Mouse (Mus musculus) heart, embryonic 14.5 days (tissue): ENCODE measurements around the gene Chpf2. TPM values are rescaled to one million over a fixed set of nuclear protein-coding genes. Genes with fewer than 3 reads are reported as not detected.

Experiments
- ATAC-seq: fragments of 200-750 bp; cut with Nextera tagmentation; 2 replicates; pipeline ENCODE4 v1.8.0; 2017; ENCODE audit warnings: low read depth, moderate TSS enrichment; ENCODE audit not compliant: insufficient number of reproducible peaks, insufficient read depth, low FRiP score
- H3K27ac ChIP-seq, 2 experiments: fragments of 200-500 bp in 1 of 2; fragments of 300-500 bp in 1 of 2; sonication (generic) in 1 of 2; replicated peaks in 1 of 2; 2 replicates each; pipeline ENCODE4 v1.5.1; 2012 to 2014; ENCODE audit warnings: low read depth in 2 of 2, low read length in 2 of 2, control low read depth in 1 of 2, mild to moderate bottlenecking in 1 of 2, mixed read lengths in 1 of 2; ENCODE audit not compliant: control insufficient read depth in 1 of 2, insufficient read depth in 1 of 2
- H3K27me3 ChIP-seq: fragments of 300-500 bp; sonication (generic); 2 replicates; pipeline ENCODE4 v1.6.1; 2014; ENCODE audit warnings: mild to moderate bottlenecking, low read length, control low read depth; ENCODE audit not compliant: control insufficient read depth, insufficient read depth
- H3K36me3 ChIP-seq: fragments of 300-500 bp; sonication (generic); 2 replicates; pipeline ENCODE4 v1.6.1; 2014; ENCODE audit warnings: mild to moderate bottlenecking, control low read depth, low read length, mixed read lengths; ENCODE audit not compliant: control insufficient read depth, insufficient read depth
- H3K4me1 ChIP-seq, 2 experiments: fragments of 200-500 bp in 1 of 2; fragments of 300-500 bp in 1 of 2; sonication (generic) in 1 of 2; 2 replicates each; pipeline ENCODE4 v1.6.1; 2012 to 2014; ENCODE audit warnings: low read length in 2 of 2, control low read depth in 1 of 2, mixed read lengths in 1 of 2; ENCODE audit not compliant: control insufficient read depth in 2 of 2, insufficient read depth in 2 of 2
- H3K4me2 ChIP-seq: fragments of 300-500 bp; sonication (generic); 2 replicates; pipeline ENCODE4 v1.6.1; 2014; ENCODE audit warnings: mild to moderate bottlenecking, low read length
- H3K4me3 ChIP-seq, 2 experiments: fragments of 200-500 bp in 1 of 2; fragments of 300-500 bp in 1 of 2; sonication (generic) in 1 of 2; 2 replicates each; pipeline ENCODE4 v1.5.1; 2012 to 2014; ENCODE audit warnings: low read length in 2 of 2, mild to moderate bottlenecking in 2 of 2, control low read depth in 1 of 2, low read depth in 1 of 2, moderate library complexity in 1 of 2; ENCODE audit not compliant: control insufficient read depth in 1 of 2, insufficient read depth in 1 of 2
- H3K9ac ChIP-seq: fragments of 300-500 bp; sonication (generic); 2 replicates; pipeline ENCODE4 v1.6.1; 2014; ENCODE audit warnings: mild to moderate bottlenecking, low read length
- H3K9me3 ChIP-seq: fragments of 300-500 bp; sonication (generic); 2 replicates; pipeline ENCODE4 v1.6.1; 2016; ENCODE audit warnings: low read length, control low read depth; ENCODE audit not compliant: control insufficient read depth
- WGBS: fragments of 180-500 bp; shearing (Covaris S2); extraction: QIAGEN DNeasy Blood & Tissue Kit; methylation state at CpG from one replicate; pipeline ENCODE4 v1.1.7; 2014; 5-methylcytosine and 5-hydroxymethylcytosine counted together
- microRNA counts: library from miRNA; unstranded; fragments of <30 nt; microRNA quantifications from one replicate; lab custom pipeline; 2016
- microRNA-seq: library from miRNA; unstranded; fragments of <30 nt; microRNA quantifications from one replicate; pipeline ENCODE4, GENCODE M21; 2016
- polyA plus RNA-seq: library from polyadenylated mRNA; unstranded; fragments of >200 nt; fragmentation: Nextera tagmentation; extraction: Ambion mirVana; gene quantifications from 2 replicates; pipeline ENCODE4 v1.2.1, GENCODE M21; 2014

Gene Chpf2
- polyA plus RNA-seq, 1 experiment from 2014 or later, result 8.6 TPM

DNA sequence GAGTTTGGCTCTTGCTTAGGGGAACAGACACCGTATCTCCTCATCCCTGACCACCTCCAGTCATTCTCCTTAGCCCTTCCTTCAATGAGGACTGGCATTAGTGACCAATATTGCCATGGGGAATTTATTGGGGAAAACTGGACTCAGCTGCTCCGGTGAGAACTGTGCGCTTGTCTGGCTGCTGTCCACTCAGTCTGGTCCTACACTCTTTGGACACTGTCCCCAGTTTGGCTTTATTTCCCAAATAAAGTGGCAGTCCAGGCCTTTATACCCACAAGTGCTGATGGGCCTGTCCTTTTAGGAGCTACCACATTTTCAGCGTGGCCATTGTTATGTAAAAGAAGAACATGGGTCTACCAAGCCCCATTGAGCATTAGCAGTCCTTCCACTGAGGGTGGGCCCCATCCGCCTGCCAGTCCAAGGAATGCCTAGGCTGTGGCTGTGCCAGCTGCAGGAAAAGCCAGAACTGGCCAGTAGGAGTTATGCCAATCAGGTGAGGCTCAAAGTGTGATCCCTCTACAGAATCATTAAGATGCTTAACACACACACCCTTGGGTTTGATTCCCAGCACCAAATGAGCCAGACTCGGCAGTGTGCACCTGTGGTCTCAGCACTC is 49.1 kb downstream of the Chpf2 start:
- Histone ChIP-seq H3K27ac (no peak overlapping the region), H3K27me3 (no peaks in the 10 kb centered on the region; the same call in 1 of the 2 replicates), H3K9ac (no peak overlapping the region), H3K4me3 (no peak overlapping the region), H3K4me1 (no peaks in the 10 kb centered on the region), H3K4me2 (no peak overlapping the region), H3K36me3 (no peaks in the 10 kb centered on the region), H3K9me3 (no peaks in the 10 kb centered on the region)
- WGBS, result 70% methylated on average over 6 of the region's 6 CpGs
- ATAC-seq, result no peak

DNA sequence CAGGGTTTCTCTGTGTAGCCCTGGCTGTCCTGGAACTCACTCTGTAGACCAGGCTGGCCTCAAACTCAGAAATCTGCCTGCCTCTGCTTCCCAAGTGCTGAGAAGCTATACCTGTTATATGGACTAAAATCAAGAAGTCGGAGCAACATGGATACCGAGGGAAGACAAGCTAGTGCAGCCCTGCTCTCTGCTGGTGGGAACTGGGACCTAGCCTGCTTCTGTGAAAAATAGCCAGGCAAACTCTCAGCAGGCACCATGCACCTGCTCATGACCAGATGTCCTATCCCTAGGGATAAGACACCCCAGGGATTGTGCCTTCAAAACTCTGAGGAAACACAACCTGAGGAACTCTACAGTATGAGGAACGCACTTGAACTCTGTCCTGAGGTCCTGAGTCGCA is 50.4 kb downstream of the Chpf2 start:
- Histone ChIP-seq H3K9me3 (no peaks in the 10 kb centered on the region), H3K9ac (no peak overlapping the region), H3K4me2 (no peak overlapping the region), H3K4me1 (no peaks in the 10 kb centered on the region), H3K27ac (no peak overlapping the region), H3K36me3 (no peaks in the 10 kb centered on the region), H3K4me3 (no peak overlapping the region), H3K27me3 (no peaks in the 10 kb centered on the region; the same call in 1 of the 2 replicates)
- ATAC-seq, result no peak
- WGBS, result 62% methylated on average over 4 of the region's 4 CpGs

DNA sequence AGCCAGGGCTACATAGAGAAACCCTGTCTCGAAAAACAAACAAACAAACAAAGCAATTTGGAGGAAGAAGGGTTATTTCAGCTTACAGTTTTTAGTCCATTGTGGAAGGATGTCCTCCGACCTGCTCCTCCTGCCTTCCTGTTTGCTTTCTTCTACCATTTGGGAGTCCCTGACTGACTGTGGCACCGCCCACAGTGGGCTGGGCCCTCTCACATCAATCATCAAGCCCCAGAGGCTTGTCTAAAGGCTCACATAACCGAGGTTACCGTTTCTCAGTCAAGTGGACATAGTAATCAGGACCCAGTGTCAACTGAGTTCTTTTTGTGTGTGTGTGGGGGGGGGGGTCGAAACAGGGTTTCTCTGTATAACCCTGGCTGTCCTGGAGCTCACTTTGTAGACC is 51.6 kb downstream of the Chpf2 start:
- Histone ChIP-seq H3K27ac (no peak overlapping the region), H3K4me2 (no peak overlapping the region), H3K27me3 (no peaks in the 10 kb centered on the region), H3K4me3 (no peak overlapping the region), H3K9ac (no peak overlapping the region), H3K36me3 (no peaks in the 10 kb centered on the region), H3K9me3 (no peaks in the 10 kb centered on the region), H3K4me1 (no peaks in the 10 kb centered on the region)
- 53% methylated on average over 6 of the region's 6 CpGs for WGBS
- ATAC-seq, result no peak

DNA sequence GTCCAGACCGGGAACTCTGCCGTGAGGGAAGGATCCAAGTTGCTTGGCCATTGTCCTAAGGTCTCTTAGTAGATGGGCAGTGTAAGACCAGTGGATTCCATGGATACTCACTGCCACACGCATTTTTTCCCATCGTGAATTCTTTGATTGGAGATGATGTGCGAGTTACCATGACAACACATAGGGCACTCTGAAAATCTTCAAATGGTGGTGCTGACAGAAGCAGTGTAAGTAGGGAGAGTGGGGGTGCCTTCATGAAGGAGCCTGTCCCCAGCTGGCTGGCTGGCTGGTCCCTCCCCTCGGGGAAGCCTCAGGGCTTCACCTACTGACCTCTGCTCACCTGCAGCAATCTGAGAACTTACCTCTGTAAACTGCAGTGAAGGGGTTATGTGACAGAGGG is 52.5 kb downstream of the Chpf2 start:
- no peak overlapping the region for H3K4me3 ChIP-seq
- H3K9ac ChIP-seq, result no peak overlapping the region
- H3K27ac ChIP-seq, result no peak overlapping the region
- no peaks in the 10 kb centered on the region for H3K9me3 ChIP-seq
- ATAC-seq, result no peak
- H3K27me3 ChIP-seq, result no peaks in the 10 kb centered on the region
- 69% methylated on average over 6 of the region's 6 CpGs for WGBS
- H3K4me1 ChIP-seq, result no peaks in the 10 kb centered on the region
- H3K4me2 ChIP-seq, result no peak overlapping the region
- H3K36me3 ChIP-seq, result no peaks in the 10 kb centered on the region

MicroRNAs encoded within 50 kb of the gene (microRNA counts, 519-probe panel; counts per million panel counts)
- microRNA mmu-miR-671-3p (lab: Ali Mortazavi, UCI) (322 counts per million, percentile 70 among the panel's probes with 10 or more counts), microRNA mmu-miR-671-5p (lab: Ali Mortazavi, UCI) (322 counts per million, percentile 70 among the panel's probes with 10 or more counts)

Small RNA genes within 50 kb of the gene (microRNA-seq; reads per million reads assigned to microRNA genes)
- 446 reads per million, percentile 71 among the genes with 10 or more reads in this experiment for gene Mir671

Other genes with a start within 250 kb of the Chpf2 start
- gene Kcnh2, start 235.1 kb upstream of the Chpf2 start, polyA plus RNA-seq, result 23.5 and 32.9 TPM in 2 replicates
- gene Nos3, start 221.9 kb upstream of the Chpf2 start, polyA plus RNA-seq, result 27.7 and 28.2 TPM in 2 replicates
- 1.0 and 1.5 TPM in 2 replicates for gene Atg9b, start 194.6 kb upstream of the Chpf2 start, polyA plus RNA-seq
- gene Abcb8, start 193.1 kb upstream of the Chpf2 start, polyA plus RNA-seq, result 52.7 and 56.1 TPM in 2 replicates
- 0.12 TPM in 1 of 2 replicates, not detected in the other for gene Asic3, start 173.3 kb upstream of the Chpf2 start, polyA plus RNA-seq
- 28.6 and 31.0 TPM in 2 replicates for gene Cdk5, start 163.2 kb upstream of the Chpf2 start, polyA plus RNA-seq
- 18.7 and 20.4 TPM in 2 replicates for gene Slc4a2, start 162.9 kb upstream of the Chpf2 start, polyA plus RNA-seq
- 157 and 181 TPM in 2 replicates for gene Fastk, start 141.5 kb upstream of the Chpf2 start, polyA plus RNA-seq
- gene Tmub1, start 138.9 kb upstream of the Chpf2 start, polyA plus RNA-seq, result 18.3 and 20.5 TPM in 2 replicates
- gene Agap3, start 134.6 kb upstream of the Chpf2 start, polyA plus RNA-seq, result 36.7 and 38.7 TPM in 2 replicates
- 0.05 and 0.07 TPM in 2 replicates for gene Gbx1, start 59.5 kb upstream of the Chpf2 start, polyA plus RNA-seq
- 5.0 and 6.3 TPM in 2 replicates for gene Asb10, start 45.8 kb upstream of the Chpf2 start, polyA plus RNA-seq
- gene 4931409K22Rik, start 29.9 kb upstream of the Chpf2 start, polyA plus RNA-seq, result not detected in 2 replicates
- 57.4 and 60.8 TPM in 2 replicates for gene Abcf2, start 9.3 kb upstream of the Chpf2 start, polyA plus RNA-seq
- gene Smarcd3, start 37.7 kb downstream of the Chpf2 start, polyA plus RNA-seq, result 71.0 and 78.4 TPM in 2 replicates
- gene Nub1, start 98.8 kb downstream of the Chpf2 start, polyA plus RNA-seq, result 27.5 and 28.0 TPM in 2 replicates
- 7.7 and 9.6 TPM in 2 replicates for gene Wdr86, start 144.0 kb downstream of the Chpf2 start, polyA plus RNA-seq
- 1.5 TPM in 1 of 2 replicates, not detected in the other for gene Crygn, start 171.3 kb downstream of the Chpf2 start, polyA plus RNA-seq